Mouse (Mus musculus): ENCODE measurements around the gene Nfib. TPM values are rescaled to one million over a fixed set of nuclear protein-coding genes. Genes with fewer than 3 reads are reported as not detected.

Gene Nfib
- polyA plus RNA-seq, 1 experiment from 2014 or later: 10.4 TPM

DNA sequence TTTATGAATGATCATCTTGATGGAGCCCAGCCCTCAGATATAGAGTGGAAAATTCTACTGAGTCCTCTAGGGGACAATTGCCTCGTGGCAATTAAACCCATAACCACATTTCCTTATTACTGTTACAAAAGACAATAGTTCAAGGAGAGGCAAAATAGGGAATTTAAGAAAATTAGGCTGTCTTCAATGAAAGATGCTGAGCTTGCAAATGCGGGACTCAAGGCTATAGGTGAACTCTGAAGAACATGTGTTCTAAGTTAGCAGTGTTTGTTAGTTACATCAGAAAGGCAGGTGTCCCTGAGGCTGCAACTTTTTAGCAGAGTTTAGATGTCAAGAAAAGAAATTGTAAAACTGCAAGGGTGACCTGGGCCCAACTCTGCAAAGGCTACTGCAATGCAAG is 307.3 kb downstream of the Nfib start:
- no peak for DNase-seq (ENCODE audit: low spot score)

- DNase-seq (ENCODE audit: low spot score): no peak
Observed at GRCm38 (mm10) chr4:82396805-82397204, 308.7 kb downstream of the Nfib start.

DNA sequence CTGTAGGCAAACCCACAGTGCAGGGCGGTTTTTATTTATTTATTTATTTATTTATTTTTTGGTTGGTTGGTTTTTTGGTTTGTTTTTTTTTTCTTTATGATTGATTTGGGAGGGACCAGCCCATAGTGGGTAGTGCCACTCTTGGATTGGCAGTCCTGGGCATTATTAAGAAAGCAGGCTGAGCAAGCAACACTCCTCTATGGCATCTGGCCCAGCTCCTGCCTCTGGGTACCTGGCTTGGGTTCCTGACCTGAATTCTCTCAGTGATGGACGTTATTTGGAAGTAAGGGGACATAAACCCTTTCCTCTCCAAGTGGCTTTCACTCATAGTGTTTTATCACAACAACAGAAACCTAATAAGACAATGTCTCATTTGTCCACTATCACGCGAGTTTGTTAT is 309.5 kb downstream of the Nfib start:
- no peak for DNase-seq (ENCODE audit: low spot score)

DNA sequence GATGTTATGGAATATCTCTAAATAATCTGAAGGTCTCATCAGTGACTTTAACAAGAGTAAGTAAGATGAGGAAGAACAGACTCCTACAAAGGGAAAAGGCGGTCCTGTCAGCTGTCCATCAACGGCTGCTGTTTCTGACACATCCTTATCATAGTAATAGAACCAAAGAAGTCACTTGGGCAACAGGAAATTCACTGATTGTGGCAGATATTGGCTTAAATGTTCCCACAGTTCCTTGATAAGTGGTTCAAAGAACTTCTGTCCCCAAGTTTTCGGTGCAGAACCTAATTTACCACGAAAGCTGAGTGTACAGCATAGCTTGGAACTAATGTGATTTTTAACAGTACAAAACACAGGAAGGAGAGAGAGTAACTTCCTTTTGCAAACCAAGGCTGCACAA is 311.2 kb downstream of the Nfib start:
- no peak for DNase-seq (ENCODE audit: low spot score)

DNA sequence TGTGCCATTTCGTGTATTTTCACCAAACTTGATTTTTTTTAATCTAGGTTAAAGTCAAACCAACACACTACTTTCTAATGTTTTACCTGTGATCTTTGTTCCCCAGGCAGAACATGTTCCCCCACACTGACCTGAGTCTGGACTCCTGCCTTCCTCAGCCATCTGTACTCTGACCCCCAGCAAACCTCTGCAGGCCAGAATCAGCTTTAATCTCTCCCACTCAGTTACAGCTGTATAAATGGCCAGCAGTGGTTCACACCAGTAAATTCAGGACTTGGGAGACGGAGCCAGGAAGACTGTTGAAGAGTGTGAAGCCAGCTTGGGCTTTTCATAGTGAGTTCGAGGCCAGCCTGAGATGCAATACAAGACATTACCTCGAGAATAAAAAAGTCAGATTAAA is 312.5 kb downstream of the Nfib start:
- no peak for DNase-seq (ENCODE audit: low spot score)

DNA sequence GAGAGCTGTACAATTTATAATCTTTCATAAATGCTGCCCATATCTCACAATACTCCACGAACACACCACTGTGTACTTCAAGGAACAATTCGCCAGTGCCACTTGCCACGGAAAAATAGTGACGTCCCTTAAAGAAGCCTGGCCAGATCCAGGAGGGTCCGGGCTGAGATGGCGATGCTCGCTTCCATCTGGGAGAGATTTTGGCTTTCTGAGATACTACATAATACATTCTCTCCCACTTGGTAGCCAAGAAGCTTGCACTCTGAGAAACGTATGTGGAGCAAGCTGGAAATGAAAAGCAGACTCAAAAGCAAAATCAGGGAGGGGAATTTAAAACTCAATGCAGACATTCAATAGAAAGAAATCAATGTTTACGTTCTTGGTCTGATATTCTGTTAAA is 313.1 kb downstream of the Nfib start:
- DNase-seq (ENCODE audit: low spot score): no peak

- DNase-seq (ENCODE audit: low spot score): no peak
Observed at GRCm38 (mm10) chr4:82391726-82392472, 313.7 kb downstream of the Nfib start.

GRCm38 (mm10) chr4:82390545-82390944 is 315.0 kb downstream of the Nfib start:
- DNase-seq (ENCODE audit: low spot score): no peak

- no peak for DNase-seq (ENCODE audit: low spot score)
Observed at GRCm38 (mm10) chr4:82389876-82390275, 315.7 kb downstream of the Nfib start.

DNA sequence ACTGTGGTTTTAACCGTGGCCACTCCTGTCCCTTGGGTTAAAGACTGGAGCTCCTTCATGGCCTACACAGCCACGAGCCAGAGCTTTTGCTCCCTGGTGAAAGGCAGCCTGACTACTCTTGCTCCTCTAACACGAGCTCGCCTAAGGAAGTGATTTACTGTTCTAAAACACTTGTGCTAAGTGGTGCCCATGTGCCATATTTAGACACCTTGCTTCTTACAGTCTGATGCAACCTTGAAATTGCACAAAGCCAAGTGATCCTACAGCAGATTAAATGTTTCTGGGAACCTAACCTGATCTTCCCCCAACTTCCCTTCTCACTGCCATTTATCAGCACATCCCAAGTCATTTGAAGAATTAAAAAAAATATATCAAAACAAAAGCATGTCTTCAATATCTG is 317.9 kb downstream of the Nfib start:
- no peak for DNase-seq (ENCODE audit: low spot score)

DNA sequence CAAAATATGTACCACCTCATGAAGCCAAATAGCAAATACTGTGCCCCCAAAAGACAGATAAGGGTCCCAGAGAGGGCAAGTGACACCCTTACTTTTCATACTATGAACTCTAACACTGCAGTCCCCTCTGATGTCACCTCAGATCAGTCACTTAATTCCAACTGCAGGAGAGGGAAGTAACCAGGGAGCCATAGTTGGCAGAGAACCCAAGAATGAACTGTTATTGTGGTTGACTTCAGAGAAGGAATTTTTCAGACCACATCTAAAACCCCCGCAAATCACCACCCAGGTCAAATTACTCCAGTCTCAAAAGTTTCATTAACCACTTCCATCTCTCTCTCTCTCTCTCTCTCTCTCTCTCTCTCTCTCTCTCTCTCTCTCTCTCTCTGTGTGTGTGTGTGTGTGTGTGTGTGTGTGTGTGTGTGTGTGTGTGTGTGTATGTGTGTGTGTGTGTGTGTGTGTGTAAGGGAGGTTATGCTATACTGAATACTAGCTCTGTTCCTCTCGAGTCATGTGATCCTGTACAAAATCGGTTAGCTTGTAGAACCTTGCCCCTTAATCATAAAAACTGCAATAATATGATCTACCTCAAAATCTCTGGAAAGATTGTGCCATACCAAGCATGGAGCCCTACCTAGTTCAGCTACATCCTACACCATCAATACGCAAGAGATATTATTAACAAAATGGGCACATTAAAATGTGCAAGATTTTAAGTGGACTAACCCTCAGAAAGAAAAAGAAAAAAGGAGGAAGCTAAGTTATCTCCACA is 319.1 kb downstream of the Nfib start:
- no peak for DNase-seq (ENCODE audit: low spot score)

- DNase-seq (ENCODE audit: low spot score): no peak
Observed at GRCm38 (mm10) chr4:82385638-82386037, 319.9 kb downstream of the Nfib start.

DNA sequence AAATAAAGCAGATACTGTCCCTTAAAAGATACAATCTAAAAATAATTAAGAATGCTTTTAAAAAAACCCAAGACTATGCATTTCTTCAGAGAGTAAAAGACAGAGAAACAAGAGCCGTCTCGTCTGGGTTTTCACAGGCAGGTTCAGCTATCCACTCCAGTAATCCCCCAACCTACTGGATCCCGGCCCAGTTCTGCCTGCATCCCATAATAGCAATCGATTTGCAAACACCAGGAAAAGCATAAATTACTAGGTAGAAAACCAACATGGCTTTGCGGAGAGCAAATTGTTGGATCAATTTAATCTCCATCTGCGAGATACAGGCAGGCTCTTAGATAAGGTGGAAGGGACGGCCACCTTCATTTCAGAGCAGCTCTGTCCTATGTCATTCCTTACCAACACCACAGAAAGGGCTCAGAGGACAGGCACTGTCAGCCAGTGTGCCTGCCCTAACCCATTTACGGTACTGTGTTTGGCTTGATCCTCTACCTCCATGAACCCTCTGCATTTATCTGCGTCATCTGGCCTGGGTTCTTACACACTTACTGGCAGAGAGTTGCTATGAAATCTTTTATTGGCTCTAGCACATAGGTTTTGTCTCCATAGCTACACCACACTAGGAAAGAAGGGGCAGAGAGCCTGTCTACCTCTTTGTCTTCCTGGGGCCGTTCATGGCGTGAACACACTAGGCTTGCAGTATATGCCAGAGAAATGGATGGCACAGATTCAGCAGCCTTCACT is 321.4 kb downstream of the Nfib start:
- no peak for DNase-seq (ENCODE audit: low spot score)

DNA sequence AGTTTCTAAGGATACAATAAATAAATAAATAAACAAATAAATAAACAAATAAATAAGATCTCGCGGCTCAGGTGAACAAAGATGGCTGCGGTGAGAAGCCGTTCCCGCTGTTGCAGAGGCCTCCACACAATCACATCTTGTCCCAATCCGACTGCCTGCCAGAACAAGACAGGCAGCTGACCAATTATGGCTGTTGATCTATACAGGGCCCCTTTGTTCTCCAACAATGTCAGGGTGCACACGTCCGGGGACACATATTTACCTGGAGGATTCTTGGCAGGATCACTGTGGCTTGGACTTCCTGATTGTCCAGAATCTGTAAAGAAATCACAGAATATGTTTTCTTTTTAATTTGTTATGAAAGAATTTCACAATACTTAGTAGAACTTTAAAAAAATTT is 322.2 kb downstream of the Nfib start:
- DNase-seq (ENCODE audit: low spot score): no peak

- no peak for DNase-seq (ENCODE audit: low spot score)
Observed at GRCm38 (mm10) chr4:82381786-82382185, 323.8 kb downstream of the Nfib start.

DNA sequence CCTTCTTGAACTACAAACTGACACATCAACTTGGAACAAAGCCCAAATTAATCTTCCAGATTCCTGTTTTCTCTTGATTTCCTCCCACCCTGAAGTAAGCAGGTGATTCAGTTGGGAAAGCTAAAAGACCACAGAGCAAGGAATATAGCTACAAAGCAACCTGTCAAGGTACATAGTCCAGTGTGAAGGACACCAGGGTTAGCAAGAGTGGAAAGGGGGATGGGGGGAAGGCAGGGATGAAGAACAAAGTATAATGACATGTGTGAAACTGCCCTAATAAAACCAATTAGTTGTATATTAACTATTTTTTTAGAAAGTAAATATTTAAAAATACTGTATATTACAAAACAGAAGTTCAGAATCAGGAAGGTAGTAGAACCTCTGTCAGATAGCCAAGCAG is 325.0 kb downstream of the Nfib start:
- no peak for DNase-seq (ENCODE audit: low spot score)

GRCm38 (mm10) chr4:82378050-82378449 is 327.5 kb downstream of the Nfib start:
- DNase-seq (ENCODE audit: low spot score): no peak

GRCm38 (mm10) chr4:82377621-82378020 is 327.9 kb downstream of the Nfib start:
- no peak for DNase-seq (ENCODE audit: low spot score)

DNA sequence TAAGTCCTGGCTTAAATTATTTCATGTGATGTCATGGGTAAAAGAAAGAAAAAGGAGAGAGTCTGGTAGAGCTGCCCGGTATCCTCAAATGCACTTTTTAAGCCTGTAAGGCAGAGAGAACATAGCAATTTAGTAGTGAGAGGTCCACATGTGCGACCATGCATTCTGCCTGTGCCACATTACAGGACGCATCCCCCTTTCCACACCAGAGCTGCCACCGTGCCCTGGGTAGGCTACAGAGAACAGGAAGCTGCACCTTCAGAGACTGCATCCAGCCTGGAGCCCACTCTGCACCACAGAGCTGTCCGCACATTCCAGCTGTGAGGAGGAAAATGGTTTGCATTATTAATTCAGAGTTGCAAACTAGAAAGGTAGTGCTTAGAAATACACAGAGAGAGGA is 331.0 kb downstream of the Nfib start:
- DNase-seq (ENCODE audit: low spot score): no peak

DNA sequence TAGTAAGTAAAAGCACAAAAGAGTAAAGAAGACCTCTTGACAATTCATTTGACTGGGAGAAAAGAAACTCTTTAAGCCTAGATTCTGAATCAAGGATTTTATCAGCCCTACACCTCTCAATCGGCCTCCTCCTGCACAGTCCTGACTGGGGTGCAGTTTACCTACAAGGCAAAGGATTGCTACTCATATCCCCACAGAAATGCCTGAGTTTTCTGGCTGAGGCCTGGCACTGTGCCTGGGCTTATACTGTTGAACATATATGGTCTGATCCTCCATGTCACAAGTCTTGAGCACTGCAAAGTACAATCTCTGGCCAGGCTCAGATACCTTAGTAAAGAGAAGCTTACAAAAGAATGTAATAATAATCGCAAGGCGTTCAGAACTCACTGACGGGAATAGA is 333.3 kb downstream of the Nfib start:
- no peak for DNase-seq (ENCODE audit: low spot score)

DNA sequence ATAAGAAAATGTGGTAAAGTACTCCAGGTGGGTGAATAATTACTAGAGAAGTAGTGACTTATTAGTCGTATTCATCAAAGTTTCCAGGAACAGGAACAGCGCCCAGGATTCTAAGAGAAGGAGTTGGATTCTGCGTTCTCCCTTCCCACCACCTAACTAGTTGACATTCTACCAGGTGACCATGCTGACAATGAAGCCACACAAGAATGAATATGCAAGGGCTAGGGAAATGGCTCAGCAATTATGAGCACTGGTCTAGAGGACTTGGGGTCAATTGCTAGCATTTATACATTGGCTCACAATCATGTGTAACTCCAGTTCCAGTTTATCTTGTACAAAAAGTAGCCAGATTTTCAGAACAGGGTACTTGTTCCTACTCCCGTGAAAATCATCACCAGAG is 334.1 kb downstream of the Nfib start:
- no peak for DNase-seq (ENCODE audit: low spot score)

Measured in thymus, postnatal 0 days (tissue).